Mouse (Mus musculus) stomach, embryonic 15.5 days (tissue): ENCODE results near the gene Ccdc12. TPM values are rescaled to one million over a fixed set of nuclear protein-coding genes. Genes with fewer than 3 reads are reported as not detected.

Experiments used
- ATAC-seq: fragments of 200-750 bp; cut with Nextera tagmentation; 2 replicates; pipeline ENCODE4 v1.8.0; 2017; ENCODE audit warnings: low read depth, moderate number of reproducible peaks, moderate TSS enrichment; ENCODE audit not compliant: insufficient read depth, low FRiP score
- H3K27ac ChIP-seq: fragments of 300-500 bp; sonication (generic); 2 replicates; pipeline ENCODE4 v1.5.1; 2015; ENCODE audit warnings: mild to moderate bottlenecking, inconsistent platforms
- H3K27me3 ChIP-seq: fragments of 300-500 bp; sonication (generic); replicated peaks from 2 replicates; pipeline ENCODE4 v1.6.1; 2015; ENCODE audit warnings: inconsistent platforms
- H3K36me3 ChIP-seq: fragments of 300-500 bp; sonication (generic); 2 replicates; pipeline ENCODE4 v1.6.1; 2015; ENCODE audit warnings: inconsistent platforms
- H3K4me1 ChIP-seq: fragments of 300-500 bp; sonication (generic); 2 replicates; pipeline ENCODE4 v1.6.1; 2015; ENCODE audit warnings: inconsistent platforms
- H3K4me2 ChIP-seq: fragments of 300-500 bp; sonication (generic); 2 replicates; pipeline ENCODE4 v1.6.1; 2015; ENCODE audit warnings: mild to moderate bottlenecking, inconsistent platforms
- H3K4me3 ChIP-seq: fragments of 300-500 bp; sonication (generic); replicated peaks from 2 replicates; pipeline ENCODE4 v1.5.1; 2015; ENCODE audit warnings: inconsistent platforms
- H3K9ac ChIP-seq: fragments of 300-500 bp; sonication (generic); 2 replicates; pipeline ENCODE4 v1.6.1; 2015; ENCODE audit warnings: inconsistent platforms
- H3K9me3 ChIP-seq: fragments of 300-500 bp; sonication (generic); 2 replicates; pipeline ENCODE4 v1.6.1; 2016; ENCODE audit warnings: inconsistent platforms
- WGBS: fragments of 180-500 bp; shearing (Covaris S2); methylation state at CpG from one replicate; pipeline ENCODE4 v1.1.7; 2015; 5-methylcytosine and 5-hydroxymethylcytosine counted together
- polyA plus RNA-seq: library from polyadenylated mRNA; unstranded; fragments of >200 nt; fragmentation: Nextera tagmentation; extraction: Ambion mirVana; gene quantifications from 2 replicates; pipeline ENCODE4 v1.2.1, GENCODE M21; 2015

Gene Ccdc12
- polyA plus RNA-seq, 1 experiment from 2014 or later = 160 TPM

DNA sequence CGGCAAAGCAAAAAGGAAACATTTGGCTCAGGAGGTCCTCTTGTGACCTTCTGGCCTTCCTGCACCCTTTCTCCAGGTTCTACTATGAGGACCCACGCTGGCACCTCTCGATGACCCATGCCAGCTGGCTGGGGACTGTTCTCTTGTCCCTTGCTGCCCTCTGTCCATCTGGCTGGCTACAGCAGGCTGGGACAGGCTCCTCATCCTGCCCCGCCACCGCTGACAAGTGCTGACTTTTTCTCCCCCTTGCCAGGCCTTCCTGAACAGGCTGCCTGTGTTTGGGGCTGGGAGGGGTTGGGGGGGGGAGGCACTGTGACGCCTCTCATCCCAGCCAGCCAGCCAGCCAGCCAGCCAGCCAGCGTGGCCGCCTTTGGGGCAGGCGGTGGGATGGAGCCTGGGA is 80.1 kb downstream of the Ccdc12 start:
- ATAC-seq = no peak
- H3K9ac ChIP-seq = no peak overlapping the region
- 47% methylated on average over 9 of the region's 9 CpGs for WGBS
- H3K4me3 ChIP-seq = no peak overlapping the region
- H3K4me2 ChIP-seq = no peak overlapping the region
- H3K27ac ChIP-seq = no peak overlapping the region
- no peaks in the 10 kb centered on the region for H3K9me3 ChIP-seq
- H3K4me1 ChIP-seq = peaks cover 33% of the 10 kb centered on the region
- no peaks in the 10 kb centered on the region; the same call in 1 of the 2 replicates for H3K36me3 ChIP-seq
- peaks cover 18% of the 10 kb centered on the region for H3K27me3 ChIP-seq

DNA sequence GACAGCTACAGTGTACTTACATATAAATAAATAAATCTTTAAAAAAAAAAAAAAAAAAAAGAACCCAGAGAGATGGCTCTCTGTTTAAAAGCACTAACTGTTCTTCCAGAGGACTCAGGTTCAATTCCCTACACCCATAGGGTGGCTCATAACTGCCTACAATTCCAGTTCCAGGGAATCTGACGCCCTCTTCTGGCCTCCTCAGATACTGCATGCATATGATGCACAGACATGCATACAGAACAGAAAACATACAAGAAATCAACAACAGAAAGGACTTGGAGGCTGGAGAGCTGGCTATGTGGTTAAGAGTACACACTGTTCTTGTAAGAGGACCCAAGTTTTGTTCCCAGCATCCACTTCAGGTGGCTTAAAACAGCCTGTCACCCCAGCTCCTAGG is 81.8 kb downstream of the Ccdc12 start:
- Histone ChIP-seq H3K4me2 (no peak overlapping the region), H3K27me3 (peaks cover 28% of the 10 kb centered on the region), H3K36me3 (no peaks in the 10 kb centered on the region; the same call in 1 of the 2 replicates), H3K27ac (no peak overlapping the region), H3K4me1 (peaks cover 34% of the 10 kb centered on the region), H3K9me3 (no peaks in the 10 kb centered on the region), H3K9ac (no peak overlapping the region), H3K4me3 (no peak overlapping the region)
- whole genome bisulfite sequencing = 29% methylated on average over 1 of the region's 1 CpGs
- no peak for ATAC-seq

DNA sequence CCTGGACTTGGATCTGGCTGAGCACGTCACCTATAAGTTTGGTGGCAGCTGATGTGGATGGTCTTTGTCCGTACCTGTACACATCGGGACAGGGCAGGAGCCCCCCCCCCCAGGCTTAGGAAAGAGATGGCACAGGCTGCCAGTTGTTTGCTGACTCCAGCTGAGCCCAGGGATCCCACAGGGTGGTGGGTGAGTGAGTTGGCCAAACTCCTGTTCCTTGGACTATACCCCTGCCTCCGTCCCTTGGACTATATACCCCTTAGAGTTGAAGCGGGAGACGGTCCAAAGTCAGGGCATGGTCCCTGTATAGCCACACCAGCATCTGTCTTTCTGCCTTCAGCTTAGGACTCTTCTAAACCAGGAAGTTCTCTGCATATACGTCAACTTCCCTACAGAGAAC is 83.7 kb downstream of the Ccdc12 start:
- WGBS = 85% methylated on average over 7 of the region's 7 CpGs
- Histone ChIP-seq H3K4me3 (no peak overlapping the region), H3K27ac (no peak overlapping the region), H3K9ac (no peak overlapping the region), H3K9me3 (no peaks in the 10 kb centered on the region), H3K27me3 (peaks cover 42% of the 10 kb centered on the region), H3K4me2 (no peak overlapping the region), H3K4me1 (0 out of 2 replicates have a peak, but pooled peaks cover 21% of the 10 kb centered on the region), H3K36me3 (no peaks in the 10 kb centered on the region; the same call in 1 of the 2 replicates)
- ATAC-seq = no peak

DNA sequence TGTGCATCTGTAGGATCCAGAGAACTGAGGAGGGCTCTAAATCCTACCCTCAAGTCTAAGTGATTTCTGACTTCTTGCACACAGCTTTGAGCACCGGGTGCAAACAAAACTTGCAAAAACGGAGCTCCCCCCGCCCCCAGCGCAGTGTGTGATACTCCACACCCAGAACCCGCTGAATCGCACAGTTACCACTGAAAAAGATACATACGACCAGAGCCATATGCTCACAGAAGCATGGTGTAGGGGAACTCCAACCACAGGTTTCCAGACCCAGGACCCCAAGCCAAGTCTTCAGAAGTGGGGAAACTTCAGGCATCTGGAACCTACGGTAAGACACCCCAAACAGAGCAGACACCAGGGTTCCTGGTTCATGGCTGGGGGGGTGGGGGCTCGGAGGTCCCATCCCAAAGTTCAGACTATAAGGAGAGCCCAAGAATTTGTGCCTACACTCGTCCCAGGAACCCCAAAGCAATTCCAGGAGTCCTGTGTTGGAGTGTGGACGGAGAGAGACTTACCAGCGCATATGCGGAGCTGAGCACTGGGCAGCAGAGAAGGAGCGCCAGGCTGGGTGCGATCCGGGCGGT is 85.5 kb downstream of the Ccdc12 start, which contains the start of gene Myl3:
Gene Myl3 (plus strand): TSS at position 151 of the 584 bp plus-strand sequence.
- Histone ChIP-seq H3K9me3 (no peaks in the 10 kb centered on the region), H3K27ac (peak within 1 kb of the TSS; percentile 73), H3K4me1 (0 out of 2 replicates have a peak, but pooled peaks cover 21% of the 10 kb centered on the region), H3K27me3 (peaks cover 45% of the 10 kb centered on the region), H3K9ac (peak within 1 kb of the TSS; percentile 58), H3K4me2 (peak within 1 kb of the TSS; percentile 92), H3K36me3 (no peaks in the 10 kb centered on the region; the same call in 1 of the 2 replicates), H3K4me3 (peak within 1 kb of the TSS; percentile 64)
- ATAC-seq = no peak
- WGBS = 3% methylated on average over 17 of the region's 17 CpGs

DNA sequence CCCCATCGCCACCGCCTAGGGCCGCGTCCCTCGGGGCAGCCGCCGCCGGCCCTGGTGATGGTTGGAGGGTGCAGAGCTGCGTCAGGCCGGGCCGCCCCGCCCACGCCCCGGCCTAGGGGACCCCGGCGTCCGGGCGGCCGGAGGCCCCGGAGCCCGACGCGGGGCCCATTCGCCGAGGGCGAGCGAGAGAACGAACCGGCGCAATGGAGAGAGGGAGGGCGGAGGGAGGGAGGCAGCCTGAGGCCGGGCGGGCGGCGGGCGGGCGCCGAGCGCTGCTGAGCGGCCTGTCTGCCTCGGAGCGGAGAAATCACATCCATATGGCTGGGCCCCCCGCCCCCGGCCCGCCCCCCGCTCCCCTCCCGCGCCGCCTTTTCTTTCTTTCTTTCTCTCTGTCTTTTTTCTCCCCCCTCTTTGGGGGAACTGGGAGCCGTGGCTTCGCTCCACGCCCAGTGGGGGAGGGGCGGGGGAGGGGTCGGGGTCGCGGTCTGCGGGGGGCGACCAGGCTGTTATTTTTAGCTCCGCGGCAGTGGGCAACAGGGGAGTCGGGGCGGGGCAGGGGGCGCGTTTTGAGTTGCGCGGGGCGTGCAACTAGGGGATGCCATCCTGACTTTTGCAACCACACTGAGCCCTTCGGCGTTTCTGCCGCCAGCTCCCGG is 86.1 kb downstream of the Ccdc12 start:
- Histone ChIP-seq H3K4me1 (0 out of 2 replicates have a peak, but pooled peaks cover 21% of the 10 kb centered on the region), H3K27me3 (peaks cover 45% of the 10 kb centered on the region), H3K36me3 (no peaks in the 10 kb centered on the region; the same call in 1 of the 2 replicates), H3K4me2 (peak overlapping the region; percentile 92), H3K9me3 (no peaks in the 10 kb centered on the region), H3K27ac (peak overlapping the region; percentile 73), H3K9ac (peak overlapping the region; percentile 58), H3K4me3 (peak overlapping the region; percentile 64)
- ATAC-seq = peak; percentile 64
- 0% methylated on average over 52 of the region's 71 CpGs for WGBS

DNA sequence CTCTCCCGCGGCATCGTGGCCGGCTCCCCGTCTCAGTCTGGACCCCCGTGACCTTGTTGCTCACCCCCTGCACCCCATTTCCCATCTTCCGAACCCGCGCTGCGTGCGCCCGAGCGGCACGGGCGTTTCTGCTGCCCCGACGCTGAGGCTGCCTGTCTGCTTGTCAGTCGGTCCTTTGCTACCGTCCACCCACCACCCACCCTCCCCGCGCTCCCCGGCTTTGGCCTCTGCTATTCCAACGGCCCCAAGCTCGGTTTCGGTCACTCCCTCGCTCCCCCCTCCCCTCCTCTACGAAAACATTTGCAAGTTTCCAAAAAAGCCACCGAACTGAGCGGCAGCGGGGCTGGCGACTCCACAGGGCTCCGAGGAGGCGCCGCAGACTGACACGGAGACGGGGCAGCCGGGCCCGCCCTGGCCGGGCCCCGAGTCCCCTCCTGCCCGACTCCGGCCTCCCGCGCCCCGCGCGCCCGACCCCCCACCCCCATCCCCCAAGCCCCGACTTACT is 86.7 kb downstream of the Ccdc12 start:
- Histone ChIP-seq H3K4me1 (0 out of 2 replicates have a peak, but pooled peaks cover 21% of the 10 kb centered on the region), H3K9ac (peak overlapping the region; percentile 58), H3K36me3 (no peaks in the 10 kb centered on the region; the same call in 1 of the 2 replicates), H3K27ac (peak overlapping the region; percentile 73), H3K4me2 (peak overlapping the region; percentile 92), H3K27me3 (peaks cover 45% of the 10 kb centered on the region), H3K4me3 (peak overlapping the region; percentile 64), H3K9me3 (no peaks in the 10 kb centered on the region)
- 0 out of 2 replicates have a peak, but pooled peaks have one; percentile 15 for ATAC-seq
- WGBS = under 1% methylated on average over 37 of the region's 49 CpGs

DNA sequence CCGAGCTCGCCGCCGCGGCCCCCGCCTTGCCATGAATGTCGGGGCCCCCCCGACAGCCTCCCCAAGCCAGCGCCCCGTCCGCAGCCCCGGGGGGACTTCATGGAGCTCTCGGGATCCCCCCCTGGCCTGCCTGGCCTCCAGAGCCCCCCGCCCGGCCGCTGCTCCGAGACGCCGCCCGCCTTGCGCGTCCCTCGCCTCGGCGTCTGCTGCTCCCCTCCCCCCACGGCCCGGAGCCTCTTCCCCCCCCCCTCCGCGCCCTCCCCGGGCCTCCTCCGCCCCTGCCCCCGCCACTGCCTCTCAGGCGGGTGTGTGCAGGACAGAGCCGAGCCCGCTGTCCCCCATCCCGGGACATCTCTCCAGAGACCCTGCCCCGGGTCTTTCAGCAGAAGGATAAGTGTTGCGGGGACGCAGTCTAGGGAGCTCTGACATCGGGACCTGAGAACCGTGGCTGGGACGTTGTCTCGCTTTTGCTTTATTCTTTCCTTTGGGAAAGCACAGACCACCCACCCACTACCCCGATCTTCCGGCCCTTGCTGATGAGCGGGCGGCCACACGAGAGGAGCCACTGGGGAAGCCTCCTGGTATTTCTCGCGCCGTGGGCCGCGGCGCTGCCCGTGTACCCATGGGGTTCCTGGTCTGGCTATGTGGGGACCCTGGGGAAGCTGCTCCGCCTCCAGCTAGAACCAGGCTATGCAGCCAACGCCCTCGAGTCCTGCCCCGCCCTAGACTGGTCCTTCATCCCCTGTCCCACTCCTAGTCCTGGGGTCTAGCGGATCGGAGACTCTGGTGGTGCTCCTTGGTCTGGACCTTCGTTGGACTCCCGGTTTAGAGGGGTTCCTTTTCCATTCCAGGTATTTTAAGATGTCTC is 87.4 kb downstream of the Ccdc12 start:
- peak overlapping the region; percentile 92 for H3K4me2 ChIP-seq
- 0 out of 2 replicates have a peak, but pooled peaks have one; percentile 2 for ATAC-seq
- H3K36me3 ChIP-seq = no peaks in the 10 kb centered on the region; the same call in 1 of the 2 replicates
- no peaks in the 10 kb centered on the region for H3K9me3 ChIP-seq
- 0 out of 2 replicates have a peak, but pooled peaks cover 21% of the 10 kb centered on the region for H3K4me1 ChIP-seq
- peak overlapping the region; percentile 64 for H3K4me3 ChIP-seq
- H3K27ac ChIP-seq = peak overlapping the region; percentile 73
- WGBS = 4% methylated on average over 43 of the region's 63 CpGs
- peak overlapping the region; percentile 58 for H3K9ac ChIP-seq
- H3K27me3 ChIP-seq = peaks cover 45% of the 10 kb centered on the region

DNA sequence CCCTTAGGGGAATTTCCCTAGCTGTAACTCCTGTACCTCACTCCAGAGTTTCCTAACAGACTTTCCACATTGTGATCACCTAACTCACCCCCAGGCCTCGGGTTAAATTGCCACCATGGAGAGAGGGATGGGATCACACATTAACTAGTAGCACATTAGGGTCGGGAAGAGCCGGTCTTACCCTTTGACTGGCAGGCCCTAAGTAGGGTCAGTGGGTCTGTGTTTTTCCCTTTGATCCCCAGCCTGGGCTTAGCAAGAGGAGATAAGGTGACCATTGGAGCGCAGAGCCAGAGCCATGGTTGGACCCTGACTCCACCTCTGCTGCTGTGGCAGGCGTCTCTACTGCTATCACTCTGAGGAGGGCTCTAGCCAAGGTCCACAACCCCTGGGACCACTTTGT is 89.4 kb downstream of the Ccdc12 start:
- ATAC-seq = no peak
- Histone ChIP-seq H3K4me3 (no peak overlapping the region), H3K36me3 (no peaks in the 10 kb centered on the region), H3K27me3 (peaks cover 33% of the 10 kb centered on the region), H3K4me1 (peaks cover 24% of the 10 kb centered on the region; the same call in 1 of the 2 replicates), H3K4me2 (no peak overlapping the region), H3K27ac (no peak overlapping the region), H3K9me3 (no peaks in the 10 kb centered on the region), H3K9ac (no peak overlapping the region)
- WGBS = 47% methylated on average over 5 of the region's 5 CpGs

DNA sequence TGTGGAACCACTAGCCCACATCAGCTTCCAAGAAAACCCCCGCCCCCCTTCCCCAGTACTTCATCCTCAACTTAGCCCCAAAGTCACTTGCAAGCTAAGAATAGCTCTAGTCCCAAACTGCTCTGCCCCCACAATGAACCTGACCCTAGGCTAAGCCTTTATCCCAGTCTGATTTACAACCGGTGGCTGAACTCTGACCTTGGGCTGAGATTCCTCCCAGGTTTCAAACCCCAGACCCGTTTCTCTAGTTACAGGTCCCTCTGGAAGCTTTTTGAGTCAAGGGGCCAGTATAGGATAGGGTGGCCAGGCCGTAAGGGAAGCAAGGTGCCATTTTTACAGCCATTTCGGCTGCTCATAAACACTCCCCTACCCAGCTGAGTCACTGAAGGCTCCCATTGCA is 89.9 kb downstream of the Ccdc12 start:
- no peak for ATAC-seq
- H3K9ac ChIP-seq = no peak overlapping the region
- H3K4me3 ChIP-seq = no peak overlapping the region
- H3K4me2 ChIP-seq = no peak overlapping the region
- WGBS = 45% methylated on average over 5 of the region's 5 CpGs
- H3K27me3 ChIP-seq = peaks cover 28% of the 10 kb centered on the region
- no peaks in the 10 kb centered on the region for H3K9me3 ChIP-seq
- peaks cover 21% of the 10 kb centered on the region; the same call in 1 of the 2 replicates for H3K4me1 ChIP-seq
- H3K36me3 ChIP-seq = no peaks in the 10 kb centered on the region
- H3K27ac ChIP-seq = no peak overlapping the region

DNA sequence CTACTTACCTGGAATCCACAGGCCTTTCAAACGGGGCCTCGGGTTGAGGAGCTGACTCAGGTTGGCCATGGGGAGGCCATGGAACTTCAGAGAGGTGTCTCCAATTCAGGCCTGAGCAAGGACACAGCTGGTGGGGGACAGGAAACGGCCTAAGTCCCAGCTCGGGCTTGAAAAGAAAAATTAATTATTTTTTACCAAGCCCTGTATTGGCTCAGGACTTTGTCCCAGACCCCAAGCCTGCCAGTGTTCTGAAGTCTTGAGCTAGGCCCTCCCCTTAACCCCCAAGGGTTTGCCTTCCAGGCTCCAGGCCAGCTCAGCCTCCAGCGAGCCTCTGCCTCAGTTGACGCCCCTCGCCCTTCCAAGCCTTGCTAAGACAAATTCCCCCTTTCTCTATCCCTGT is 90.7 kb downstream of the Ccdc12 start, which contains the start of gene Pth1r:
Gene Pth1r (minus strand): TSS at position 185 of the 400 bp plus-strand sequence.
- no peak within 1 kb of the TSS for H3K4me2 ChIP-seq
- no peak within 1 kb of the TSS for H3K27ac ChIP-seq
- H3K36me3 ChIP-seq = no peaks in the 10 kb centered on the region
- 61% methylated on average over 7 of the region's 7 CpGs for WGBS
- no peak within 1 kb of the TSS for H3K4me3 ChIP-seq
- ATAC-seq = no peak
- peaks cover 21% of the 10 kb centered on the region for H3K27me3 ChIP-seq
- H3K4me1 ChIP-seq = peaks cover 17% of the 10 kb centered on the region; the same call in 1 of the 2 replicates
- no peaks in the 10 kb centered on the region for H3K9me3 ChIP-seq
- no peak within 1 kb of the TSS for H3K9ac ChIP-seq

DNA sequence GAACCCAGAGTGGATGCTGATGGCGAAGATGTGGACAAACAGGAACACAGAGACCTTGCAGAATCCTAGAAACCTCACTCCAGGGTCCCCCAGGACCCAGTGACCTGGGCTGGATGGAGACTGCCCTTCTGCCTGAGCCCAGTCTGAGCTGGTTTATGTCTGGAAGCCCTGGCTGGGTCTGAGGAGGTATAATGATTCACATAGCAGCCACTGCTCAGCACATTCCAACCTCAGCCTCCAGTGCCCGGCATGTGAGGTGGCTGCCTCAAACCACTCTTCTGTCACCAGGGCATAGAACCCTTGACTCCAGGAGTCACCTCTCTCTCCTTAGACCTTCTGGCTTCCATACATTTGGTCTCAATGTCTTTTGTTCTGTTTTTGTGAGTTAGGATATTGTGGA is 92.1 kb downstream of the Ccdc12 start:
- Histone ChIP-seq H3K9me3 (no peaks in the 10 kb centered on the region), H3K27me3 (peaks cover 18% of the 10 kb centered on the region), H3K9ac (no peak overlapping the region), H3K27ac (no peak overlapping the region), H3K4me2 (no peak overlapping the region), H3K36me3 (no peaks in the 10 kb centered on the region), H3K4me1 (peaks cover 10% of the 10 kb centered on the region; the same call in 1 of the 2 replicates), H3K4me3 (no peak overlapping the region)
- 50% methylated on average over 2 of the region's 2 CpGs for WGBS
- no peak for ATAC-seq
